Mouse (Mus musculus): Measurements from ENCODE around the gene Nkx2-9.

DNA sequence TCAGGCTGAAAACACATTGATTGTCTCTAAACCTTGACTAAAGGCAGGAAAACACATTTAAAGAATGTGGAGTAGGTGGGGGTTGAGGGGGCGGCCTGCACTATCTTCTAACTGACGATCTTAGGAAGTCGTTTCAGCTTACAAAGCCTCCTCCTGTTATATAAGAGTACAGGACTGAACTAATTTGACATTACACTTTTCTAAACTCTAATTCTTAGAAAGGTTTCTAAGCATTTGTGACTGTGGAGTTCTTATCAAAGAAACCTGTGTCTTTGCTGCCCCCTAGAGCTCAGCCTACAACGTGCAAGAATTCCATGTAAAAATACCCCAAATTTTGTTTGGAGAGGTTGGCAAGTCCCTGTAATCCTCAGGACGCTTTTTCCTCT is 24.1 kb upstream of the Nkx2-9 start:
- TF ChIP-seq ZNF384 (IDR thresholded peaks at IDR 0.05; ENCODE audit: low read depth, low read length) (no peak), MAFK (IDR thresholded peaks at IDR 0.05; ENCODE audit: insufficient read depth, low read depth, low read length) (no peak), ZC3H11A (IDR thresholded peaks at IDR 0.05; ENCODE audit: borderline replicate concordance, low read depth, low read length) (no peak), HCFC1 (IDR thresholded peaks at IDR 0.05; ENCODE audit: borderline replicate concordance, insufficient read depth, low read length) (no peak), CHD2 (IDR thresholded peaks at IDR 0.05; ENCODE audit: low read depth, low read length) (no peak)

Measured in ES-E14 (cell line).